Mouse (Mus musculus): ENCODE measurements around the gene Tmtc3. TPM values are rescaled to one million over a fixed set of nuclear protein-coding genes. Genes with fewer than 3 reads are reported as not detected.

The Tmtc3 gene
- 9.5 and 11.8 TPM in 2 replicates for polyA plus RNA-seq (2015; fragmentation: Nextera tagmentation; extraction: Ambion mirVana)

DNA sequence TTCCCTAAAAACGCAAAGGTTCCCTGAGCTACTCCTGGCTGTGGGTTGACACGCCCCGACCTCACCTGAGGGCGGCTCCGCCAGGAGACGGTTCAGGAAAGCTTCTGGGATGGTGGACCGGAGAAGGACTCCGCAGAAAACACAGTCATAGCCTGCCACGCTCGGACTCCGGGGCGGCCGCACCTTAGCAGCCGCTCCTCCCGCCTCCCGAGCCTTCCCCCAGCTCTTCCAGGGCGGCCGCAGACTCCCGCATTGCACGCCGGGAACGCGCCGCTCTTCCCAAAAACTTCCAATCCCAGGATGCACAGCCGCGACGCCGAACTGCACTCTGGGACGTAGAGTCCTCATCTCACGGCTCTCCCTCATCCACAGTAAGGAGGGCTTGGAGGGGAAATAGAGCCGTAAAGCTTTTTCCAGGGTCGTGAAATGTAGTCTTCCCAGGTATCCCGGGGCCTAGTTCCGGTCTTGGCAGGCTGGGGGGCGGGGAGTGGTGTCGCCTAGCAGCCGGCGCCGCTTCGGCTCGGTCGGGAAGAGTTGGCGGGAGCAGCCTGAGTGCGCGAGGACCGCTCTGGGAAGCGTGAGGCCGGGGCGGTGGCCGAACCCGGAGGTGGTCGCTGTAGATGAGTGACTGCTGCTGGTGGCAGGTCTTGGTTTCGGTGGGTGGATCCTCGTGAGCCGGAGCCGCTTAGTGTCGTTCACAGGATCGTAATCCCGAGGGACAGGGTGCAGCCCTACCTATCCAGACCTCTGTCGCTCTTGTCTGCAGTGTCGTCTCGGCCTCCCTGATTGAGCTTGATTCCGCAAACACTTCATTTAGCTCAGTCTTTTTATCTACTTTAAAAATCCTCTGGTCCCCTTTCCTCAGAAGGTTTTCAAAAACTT is at the start of gene Tmtc3, which contains the start of gene Cep290:
Gene Tmtc3, minus strand, starts transcription at position 254 of the 882 bp plus-strand sequence.
Gene Cep290, plus strand, starts transcription at position 462 of the 882 bp plus-strand sequence.
- peaks cover 4% of the 10 kb centered on the region; the same call in 1 of the 2 replicates for H3K36me3 ChIP-seq
- H3K4me2 ChIP-seq: peak within 1 kb of the TSS; percentile 78
- peak within 1 kb of the TSS; percentile 78 for H3K4me3 ChIP-seq
- WGBS: under 1% methylated on average over 63 of the region's 63 CpGs
- no peaks in the 10 kb centered on the region for H3K27me3 ChIP-seq
- peak within 1 kb of the TSS; percentile 81 for H3K27ac ChIP-seq
- peaks cover 8% of the 10 kb centered on the region for H3K4me1 ChIP-seq (replicated peaks)
- H3K9ac ChIP-seq: peak within 1 kb of the TSS; percentile 88
- ATAC-seq (ENCODE audit: low FRiP score): peak; percentile 99
- no peaks in the 10 kb centered on the region for H3K9me3 ChIP-seq

DNA sequence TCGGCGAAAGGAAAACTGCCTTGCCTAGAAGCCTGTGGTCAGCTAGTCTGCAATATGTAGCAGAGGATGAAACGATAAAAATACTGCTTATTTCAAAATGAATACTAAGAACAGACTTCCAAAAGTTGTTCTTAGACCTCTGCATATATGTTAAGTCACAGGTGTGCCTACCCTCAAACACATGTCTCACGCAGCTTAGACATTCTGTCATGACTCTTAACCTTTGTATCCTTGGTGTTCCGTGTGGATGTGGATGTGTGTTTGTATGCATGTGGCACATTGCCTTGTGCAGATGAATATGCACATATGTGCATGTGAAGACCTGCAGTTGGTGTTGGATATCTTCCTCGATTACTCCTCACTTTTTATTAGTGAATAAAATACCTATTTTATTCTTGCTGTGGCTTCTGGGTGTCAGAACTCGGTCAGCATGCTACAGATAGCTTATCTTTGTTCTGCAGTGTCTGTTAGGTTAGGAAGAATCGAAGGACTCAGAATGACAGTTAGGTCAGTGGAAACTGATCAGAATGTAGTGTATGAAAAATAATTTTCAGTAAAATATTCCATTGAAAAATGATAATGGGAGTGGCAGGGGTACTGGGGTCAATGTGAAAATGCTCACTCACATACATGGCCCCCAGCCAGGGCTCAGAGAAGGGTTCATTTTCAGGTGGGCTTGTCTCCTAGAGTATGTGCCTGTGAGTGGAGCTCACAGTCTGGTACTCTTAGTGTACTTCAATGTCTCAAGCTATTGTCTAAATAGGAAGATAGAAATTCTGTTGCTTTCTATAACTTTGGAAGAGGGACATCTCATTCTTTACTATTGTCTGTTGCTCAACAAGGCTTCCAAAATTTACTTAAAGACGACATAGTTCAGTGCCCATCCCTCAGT is 37.6 kb upstream of the Tmtc3 start:
- no peaks in the 10 kb centered on the region for H3K4me1 ChIP-seq (replicated peaks)
- no peak for ATAC-seq (ENCODE audit: low FRiP score)
- 92% methylated on average over 9 of the region's 9 CpGs for WGBS

DNA sequence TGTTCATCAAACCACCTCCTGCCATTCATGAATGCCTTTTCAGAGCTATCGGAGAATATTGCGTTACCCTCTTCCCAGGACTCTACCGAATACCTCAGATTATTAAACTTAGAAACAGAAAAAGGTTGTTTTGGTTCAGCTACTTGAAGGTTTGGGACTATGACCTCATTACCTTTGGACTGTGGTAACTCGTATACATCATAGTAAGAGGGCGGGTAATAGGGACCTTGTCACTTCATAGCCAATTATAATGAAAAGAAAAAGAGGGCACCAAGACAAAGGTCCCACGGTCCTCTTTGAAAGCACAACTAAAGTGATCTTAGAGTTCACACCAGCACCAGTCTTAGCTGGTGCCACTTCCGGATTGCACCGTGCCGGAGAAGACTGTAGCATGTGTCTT is 35.2 kb upstream of the Tmtc3 start:
- Histone ChIP-seq H3K4me3 (no peak overlapping the region), H3K27me3 (no peaks in the 10 kb centered on the region), H3K36me3 (peaks cover 20% of the 10 kb centered on the region), H3K4me1 (replicated peaks) (no peaks in the 10 kb centered on the region), H3K27ac (no peak overlapping the region), H3K9me3 (no peaks in the 10 kb centered on the region), H3K9ac (no peak overlapping the region), H3K4me2 (no peak overlapping the region)
- no peak for ATAC-seq (ENCODE audit: low FRiP score)
- 86% methylated on average over 9 of the region's 9 CpGs for WGBS

More for the DNA sequence above, 37.6 kb upstream of the Tmtc3 start:
- Histone ChIP-seq H3K4me3 (no peak overlapping the region), H3K36me3 (peaks cover 13% of the 10 kb centered on the region), H3K9me3 (no peaks in the 10 kb centered on the region), H3K27ac (no peak overlapping the region), H3K27me3 (no peaks in the 10 kb centered on the region), H3K4me2 (no peak overlapping the region), H3K9ac (no peak overlapping the region)

DNA sequence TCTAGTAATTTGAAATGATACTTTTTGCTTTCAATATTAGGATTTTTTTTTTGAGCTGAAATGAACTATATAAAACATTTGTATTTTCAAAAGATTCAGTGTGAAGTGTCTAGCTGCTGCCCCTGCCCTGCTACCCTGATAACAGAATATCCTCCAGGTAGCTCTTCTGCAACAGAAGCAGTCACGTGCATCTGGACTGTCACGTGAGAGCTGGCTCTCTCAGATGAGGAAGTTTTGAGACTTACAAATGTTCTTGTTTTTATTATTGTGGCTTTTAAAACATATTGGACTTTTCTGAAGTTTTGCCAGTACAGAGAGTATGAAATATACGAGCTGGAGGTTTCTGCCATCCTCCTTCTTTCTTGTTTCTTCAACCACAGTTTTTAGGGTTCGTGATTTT is 34.5 kb upstream of the Tmtc3 start:
- Histone ChIP-seq H3K36me3 (peaks cover 20% of the 10 kb centered on the region), H3K27me3 (no peaks in the 10 kb centered on the region), H3K4me1 (replicated peaks) (no peaks in the 10 kb centered on the region), H3K4me2 (no peak overlapping the region), H3K9me3 (no peaks in the 10 kb centered on the region), H3K9ac (no peak overlapping the region), H3K27ac (no peak overlapping the region), H3K4me3 (no peak overlapping the region)
- 93% methylated on average over 4 of the region's 4 CpGs for WGBS
- no peak for ATAC-seq (ENCODE audit: low FRiP score)

DNA sequence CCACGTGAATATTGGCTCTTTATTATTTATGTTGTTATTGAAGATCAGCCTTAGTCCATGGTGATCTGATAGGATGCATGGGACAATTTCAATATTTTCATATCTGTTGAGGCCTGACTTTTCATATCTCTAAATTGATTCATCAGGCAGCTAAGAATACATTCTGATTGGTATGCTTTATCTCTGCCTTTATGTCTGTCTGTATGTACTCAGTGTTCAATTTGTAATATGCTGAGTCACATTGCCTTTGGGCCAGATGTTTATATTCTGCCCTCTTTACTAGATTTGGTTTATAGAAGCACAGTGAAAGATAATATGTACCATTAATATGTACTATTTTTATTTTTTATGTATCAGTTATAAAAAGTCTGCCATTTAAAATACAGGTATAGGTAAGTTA is 21.0 kb upstream of the Tmtc3 start:
- no peak overlapping the region for H3K4me3 ChIP-seq
- no peak for ATAC-seq (ENCODE audit: low FRiP score)
- 84% methylated on average over 1 of the region's 1 CpGs for WGBS

GRCm38 (mm10) chr10:100498309-100498708 is 11.2 kb upstream of the Tmtc3 start:
- H3K4me3 ChIP-seq: no peak overlapping the region
- ATAC-seq (ENCODE audit: low FRiP score): no peak
- no peak overlapping the region for H3K4me2 ChIP-seq
- peaks cover 59% of the 10 kb centered on the region for H3K36me3 ChIP-seq
- H3K4me1 ChIP-seq (replicated peaks): no peaks in the 10 kb centered on the region
- H3K9me3 ChIP-seq: no peaks in the 10 kb centered on the region
- WGBS: 90% methylated on average over 3 of the region's 3 CpGs
- H3K9ac ChIP-seq: no peak overlapping the region
- no peak overlapping the region for H3K27ac ChIP-seq
- H3K27me3 ChIP-seq: no peaks in the 10 kb centered on the region

More for the DNA sequence above, 21.0 kb upstream of the Tmtc3 start:
- H3K27me3 ChIP-seq: no peaks in the 10 kb centered on the region
- H3K4me2 ChIP-seq: no peak overlapping the region
- no peaks in the 10 kb centered on the region for H3K9me3 ChIP-seq
- H3K27ac ChIP-seq: no peak overlapping the region
- H3K36me3 ChIP-seq: peaks cover 23% of the 10 kb centered on the region
- no peaks in the 10 kb centered on the region for H3K4me1 ChIP-seq (replicated peaks)
- no peak overlapping the region for H3K9ac ChIP-seq

- no peak for ATAC-seq (ENCODE audit: low FRiP score)
- 97% methylated on average over 7 of the region's 7 CpGs for WGBS
- no peak overlapping the region for H3K4me2 ChIP-seq
- H3K9me3 ChIP-seq: no peaks in the 10 kb centered on the region
- no peak overlapping the region for H3K9ac ChIP-seq
- H3K27ac ChIP-seq: no peak overlapping the region
- H3K36me3 ChIP-seq: peaks cover 24% of the 10 kb centered on the region
- no peaks in the 10 kb centered on the region for H3K27me3 ChIP-seq
- H3K4me1 ChIP-seq (replicated peaks): peaks cover 5% of the 10 kb centered on the region
- H3K4me3 ChIP-seq: no peak overlapping the region
These were observed 4.8 kb upstream of the Tmtc3 start for GRCm38 (mm10) chr10:100491916-100492315.

GRCm38 (mm10) chr10:100486701-100487096 is 451 bp downstream of the Tmtc3 start:
- Histone ChIP-seq H3K9me3 (no peaks in the 10 kb centered on the region), H3K4me2 (peak overlapping the region; percentile 78), H3K4me1 (replicated peaks) (peaks cover 8% of the 10 kb centered on the region), H3K27me3 (no peaks in the 10 kb centered on the region), H3K27ac (peak overlapping the region; percentile 81), H3K36me3 (peaks cover 4% of the 10 kb centered on the region; the same call in 1 of the 2 replicates), H3K4me3 (peak overlapping the region; percentile 78), H3K9ac (peak overlapping the region; percentile 88)
- under 1% methylated on average over 13 of the region's 13 CpGs for WGBS
- ATAC-seq (ENCODE audit: low FRiP score): no peak

DNA sequence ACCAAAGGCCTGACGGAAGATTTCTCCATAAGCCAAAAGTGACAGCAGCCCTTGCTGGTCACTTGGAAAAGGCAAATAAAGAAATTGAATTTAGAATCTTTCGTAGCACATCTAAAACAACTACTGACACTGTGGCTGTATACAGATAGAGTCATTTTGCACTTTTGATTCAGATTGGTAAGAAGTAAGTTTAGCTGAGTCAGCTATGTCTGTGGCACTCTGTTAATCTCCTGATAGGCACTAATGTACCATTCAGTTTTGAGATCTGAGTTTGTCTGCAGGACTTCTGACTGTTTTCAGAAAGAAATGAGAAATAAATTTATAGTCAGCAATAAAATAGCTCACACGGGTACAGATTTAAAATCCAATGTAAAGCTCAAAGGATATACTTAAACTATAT is 7.6 kb downstream of the Tmtc3 start:
- Histone ChIP-seq H3K27ac (no peak overlapping the region), H3K4me2 (no peak overlapping the region), H3K4me1 (replicated peaks) (no peaks in the 10 kb centered on the region), H3K27me3 (no peaks in the 10 kb centered on the region), H3K36me3 (peaks cover 13% of the 10 kb centered on the region), H3K4me3 (no peak overlapping the region), H3K9ac (no peak overlapping the region), H3K9me3 (no peaks in the 10 kb centered on the region)
- no peak for ATAC-seq (ENCODE audit: low FRiP score)
- 96% methylated on average over 3 of the region's 3 CpGs for WGBS

DNA sequence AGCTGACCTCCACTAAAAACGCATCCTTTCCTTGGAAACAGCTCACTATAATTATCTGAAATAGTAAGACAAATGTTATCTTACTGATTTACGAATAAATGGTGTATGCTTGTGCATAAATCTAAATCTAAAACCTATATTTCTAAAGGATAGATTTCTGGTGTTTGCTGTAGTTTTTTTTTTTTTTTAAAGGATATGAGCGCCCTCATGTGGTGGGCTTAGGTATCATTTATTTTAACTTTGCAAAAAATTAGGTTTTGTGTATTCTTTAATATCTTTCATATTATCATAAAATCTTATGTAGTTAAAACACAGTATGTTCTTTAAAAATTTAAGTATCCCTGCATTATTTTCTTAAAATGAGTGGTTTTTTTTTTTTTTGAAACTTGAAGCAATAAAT is 12.1 kb downstream of the Tmtc3 start:
- no peak overlapping the region for H3K27ac ChIP-seq
- H3K4me1 ChIP-seq (replicated peaks): no peaks in the 10 kb centered on the region
- H3K9ac ChIP-seq: no peak overlapping the region
- H3K4me2 ChIP-seq: no peak overlapping the region
- no peak overlapping the region for H3K4me3 ChIP-seq
- no peaks in the 10 kb centered on the region for H3K27me3 ChIP-seq
- WGBS: 56% methylated on average over 3 of the region's 3 CpGs
- H3K36me3 ChIP-seq: peaks cover 26% of the 10 kb centered on the region
- no peak for ATAC-seq (ENCODE audit: low FRiP score)
- no peaks in the 10 kb centered on the region for H3K9me3 ChIP-seq

DNA sequence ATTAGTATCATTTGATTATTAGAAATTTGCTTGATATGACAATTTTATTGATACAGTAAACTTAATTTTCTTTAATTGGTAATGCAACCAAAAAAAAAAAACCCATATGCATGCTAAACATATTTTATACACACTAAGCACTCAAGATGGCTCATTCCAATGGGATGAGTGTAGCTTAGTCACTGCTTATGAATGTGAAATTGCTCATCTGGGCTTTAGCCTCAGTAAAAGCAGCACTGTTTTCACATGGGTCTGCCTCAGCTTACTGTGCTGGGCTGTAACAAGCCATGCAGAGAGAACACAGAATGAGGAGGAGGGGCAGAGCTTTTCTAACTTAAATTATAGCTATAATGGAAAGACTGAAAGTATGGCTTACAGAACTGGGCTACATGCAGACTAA is 26.6 kb downstream of the Tmtc3 start:
- H3K36me3 ChIP-seq: peaks cover 24% of the 10 kb centered on the region
- no peak overlapping the region for H3K9ac ChIP-seq
- no peaks in the 10 kb centered on the region for H3K27me3 ChIP-seq
- H3K9me3 ChIP-seq: no peaks in the 10 kb centered on the region
- no peak overlapping the region for H3K27ac ChIP-seq
- no peak overlapping the region for H3K4me2 ChIP-seq
- H3K4me3 ChIP-seq: no peak overlapping the region
- H3K4me1 ChIP-seq (replicated peaks): no peaks in the 10 kb centered on the region
- ATAC-seq (ENCODE audit: low FRiP score): no peak

- H3K9me3 ChIP-seq: no peaks in the 10 kb centered on the region
- H3K27ac ChIP-seq: no peak overlapping the region
- no peak overlapping the region for H3K4me3 ChIP-seq
- H3K4me2 ChIP-seq: no peak overlapping the region
- H3K9ac ChIP-seq: no peak overlapping the region
- ATAC-seq (ENCODE audit: low FRiP score): no peak
- H3K4me1 ChIP-seq (replicated peaks): no peaks in the 10 kb centered on the region
- no peaks in the 10 kb centered on the region for H3K27me3 ChIP-seq
- peaks cover 17% of the 10 kb centered on the region for H3K36me3 ChIP-seq
These were observed 37.8 kb downstream of the Tmtc3 start for GRCm38 (mm10) chr10:100449394-100449793.
